Mouse (Mus musculus) MEL (cell line): ENCODE measurements around the gene Baz2a. TPM values are rescaled to one million over a fixed set of nuclear protein-coding genes. Genes with fewer than 3 reads are reported as not detected.

Source experiments
- DNase-seq: peaks from one replicate; pipeline ENCODE4 v3.0.0; 2011; ENCODE audit warnings: low read depth, low spot score
- H3K27ac ChIP-seq: 2 replicates; pipeline ENCODE4 v1.5.1; 2012; ENCODE audit warnings: low read depth, mild to moderate bottlenecking, control low read depth, low read length, moderate library complexity; ENCODE audit not compliant: control insufficient read depth
- H3K27me3 ChIP-seq, 2 experiments: fragments of 150-350 bp in 1 of 2; sonication (generic) in 1 of 2; 2 replicates each; pipeline ENCODE4 v1.6.1; 2012; ENCODE audit warnings: low read length in 2 of 2, mild to moderate bottlenecking in 2 of 2, improper control_type of control experiment in 1 of 2, moderate library complexity in 1 of 2; ENCODE audit not compliant: insufficient read depth in 2 of 2, control insufficient read depth in 1 of 2
- H3K36me3 ChIP-seq, 2 experiments: 2 replicates each; pipeline ENCODE4 v1.6.1; 2012 to 2014; ENCODE audit warnings: low read length in 2 of 2, improper control_type of control experiment in 1 of 2, inconsistent platforms in 1 of 2, mild to moderate bottlenecking in 1 of 2; ENCODE audit not compliant: insufficient read depth in 2 of 2, control insufficient read depth in 1 of 2
- H3K4me1 ChIP-seq, 2 experiments: fragments of 150-350 bp in 1 of 2; sonication (generic) in 1 of 2; 2 replicates each; pipeline ENCODE4 v1.6.1; 2012; ENCODE audit warnings: low read length in 2 of 2, improper control_type of control experiment in 1 of 2, mild to moderate bottlenecking in 1 of 2; ENCODE audit not compliant: insufficient read depth in 2 of 2, control insufficient read depth in 1 of 2
- H3K4me3 ChIP-seq, 2 experiments: fragments of 150-350 bp in 1 of 2; sonication (generic) in 1 of 2; 2 replicates each; pipeline ENCODE4 v1.5.1; 2012; ENCODE audit warnings: low read depth in 2 of 2, low read length in 2 of 2, mild to moderate bottlenecking in 2 of 2, moderate library complexity in 2 of 2, control low read depth in 1 of 2, improper control_type of control experiment in 1 of 2; ENCODE audit not compliant: control insufficient read depth in 1 of 2, insufficient read depth in 1 of 2
- H3K79me2 ChIP-seq: 2 replicates; pipeline ENCODE4 v1.6.1; 2012; ENCODE audit warnings: mild to moderate bottlenecking, low read length, moderate library complexity; ENCODE audit not compliant: control insufficient read depth, poor library complexity, insufficient read depth
- H3K9ac ChIP-seq: 2 replicates; pipeline ENCODE4 v1.6.1; 2012; ENCODE audit warnings: low read depth, mild to moderate bottlenecking, control low read depth, low read length, moderate library complexity; ENCODE audit not compliant: control insufficient read depth, poor library complexity, severe bottlenecking
- H3K9me3 ChIP-seq: fragments of 150-350 bp; sonication (generic); replicated peaks from 2 replicates; pipeline ENCODE4 v1.6.1; 2012; ENCODE audit warnings: mild to moderate bottlenecking, low read length, improper control_type of control experiment, moderate library complexity; ENCODE audit not compliant: insufficient read depth
- BHLHE40 ChIP-seq: IDR thresholded peaks from 2 replicates; pipeline ENCODE4 v1.6.1; 2012; ENCODE audit warnings: low read depth, mild to moderate bottlenecking, inconsistent platforms, low read length, improper control_type of control experiment, borderline replicate concordance
- CHD2 ChIP-seq: IDR thresholded peaks from 2 replicates; pipeline ENCODE4 v1.6.1; 2011; ENCODE audit warnings: low read length, improper control_type of control experiment
- ELF1 ChIP-seq: IDR thresholded peaks from 2 replicates; pipeline ENCODE4 v1.6.1; 2014; ENCODE audit warnings: low read depth, mild to moderate bottlenecking, inconsistent platforms, low read length, improper control_type of control experiment, moderate library complexity
- EP300 ChIP-seq, 2 experiments: IDR thresholded peaks; 2 replicates each; pipeline ENCODE4 v1.6.1; 2011; ENCODE audit warnings: improper control_type of control experiment in 2 of 2, low read length in 2 of 2, low read depth in 1 of 2, mild to moderate bottlenecking in 1 of 2
- ETS1 ChIP-seq: IDR thresholded peaks from 2 replicates; pipeline ENCODE4 v1.6.1; 2012; ENCODE audit warnings: low read depth, mild to moderate bottlenecking, inconsistent platforms, low read length, improper control_type of control experiment, moderate library complexity
- GABPA ChIP-seq: IDR thresholded peaks from 2 replicates; pipeline ENCODE4 v1.6.1; 2012; ENCODE audit warnings: low read depth, mild to moderate bottlenecking, inconsistent platforms, low read length, improper control_type of control experiment, moderate library complexity
- GATA1 ChIP-seq: IDR thresholded peaks from 2 replicates; pipeline ENCODE4 v1.6.1; 2011; ENCODE audit warnings: low read depth, low read length, improper control_type of control experiment
- HCFC1 ChIP-seq: IDR thresholded peaks from 2 replicates; pipeline ENCODE4 v1.6.1; 2012; ENCODE audit warnings: low read depth, mild to moderate bottlenecking, inconsistent platforms, low read length, improper control_type of control experiment, moderate library complexity
- JUND ChIP-seq: IDR thresholded peaks from 2 replicates; pipeline ENCODE4 v1.6.1; 2011; ENCODE audit warnings: low read depth, mild to moderate bottlenecking, improper control_type of control experiment, low read length
- KAT2A ChIP-seq: conservative IDR thresholded peaks from 2 replicates; pipeline ENCODE4 v1.6.1; 2012; ENCODE audit warnings: low read depth, low read length, improper control_type of control experiment, inconsistent platforms
- MAFK ChIP-seq: IDR thresholded peaks from 2 replicates; pipeline ENCODE4 v1.6.1; 2011; ENCODE audit warnings: low read depth, mild to moderate bottlenecking, low read length, improper control_type of control experiment, borderline replicate concordance
- MAX ChIP-seq: IDR thresholded peaks from 2 replicates; pipeline ENCODE4 v1.6.1; 2011; ENCODE audit warnings: low read length, improper control_type of control experiment
- MAZ ChIP-seq: IDR thresholded peaks from 2 replicates; pipeline ENCODE4 v1.6.1; 2012; ENCODE audit warnings: low read depth, mild to moderate bottlenecking, inconsistent platforms, low read length, improper control_type of control experiment
- MEF2A ChIP-seq: IDR thresholded peaks from 2 replicates; pipeline ENCODE4 v1.6.1; 2014; ENCODE audit warnings: low read depth, mild to moderate bottlenecking, inconsistent platforms, low read length, improper control_type of control experiment; ENCODE audit not compliant: poor library complexity, insufficient replicate concordance, severe bottlenecking; ENCODE audit errors: extremely low read depth
- MXI1 ChIP-seq: IDR thresholded peaks from 2 replicates; pipeline ENCODE4 v1.6.1; 2011; ENCODE audit warnings: mild to moderate bottlenecking, low read depth, low read length, improper control_type of control experiment
- MYB ChIP-seq: IDR thresholded peaks from 2 replicates; pipeline ENCODE4 v1.6.1; 2011; ENCODE audit warnings: mild to moderate bottlenecking, low read depth, low read length, improper control_type of control experiment
- MYC ChIP-seq: IDR thresholded peaks from 2 replicates; pipeline ENCODE4 v1.6.1; 2011; ENCODE audit warnings: low read depth, mild to moderate bottlenecking, low read length, improper control_type of control experiment, moderate library complexity
- NELFE ChIP-seq: IDR thresholded peaks from 2 replicates; pipeline ENCODE4 v1.6.1; 2011; ENCODE audit warnings: low read depth, low read length, improper control_type of control experiment
- NRF1 ChIP-seq: IDR thresholded peaks from 2 replicates; pipeline ENCODE4 v1.6.1; 2014; ENCODE audit warnings: low read depth, mild to moderate bottlenecking, inconsistent platforms, low read length, improper control_type of control experiment, moderate library complexity; ENCODE audit not compliant: poor library complexity, insufficient read depth, severe bottlenecking
- POLR2AphosphoS2 ChIP-seq: IDR thresholded peaks from 2 replicates; pipeline ENCODE4 v1.6.1; 2011; ENCODE audit warnings: low read length, improper control_type of control experiment
- POLR2AphosphoS5 ChIP-seq: IDR thresholded peaks from 2 replicates; pipeline ENCODE4 v1.6.1; 2012; ENCODE audit warnings: low read depth, borderline replicate concordance, mild to moderate bottlenecking, inconsistent platforms, low read length, moderate library complexity, mixed read lengths
- RAD21 ChIP-seq: IDR thresholded peaks from 2 replicates; pipeline ENCODE4 v1.6.1; 2011; ENCODE audit warnings: mild to moderate bottlenecking, low read depth, low read length, improper control_type of control experiment
- RCOR1 ChIP-seq: IDR thresholded peaks from 2 replicates; pipeline ENCODE4 v1.6.1; 2012; ENCODE audit warnings: low read depth, mild to moderate bottlenecking, inconsistent platforms, low read length, improper control_type of control experiment
- SIN3A ChIP-seq: IDR thresholded peaks from 2 replicates; pipeline ENCODE4 v1.6.1; 2012; ENCODE audit warnings: low read length, improper control_type of control experiment, inconsistent platforms
- TBP ChIP-seq: IDR thresholded peaks from 2 replicates; pipeline ENCODE4 v1.8.0; 2011; ENCODE audit warnings: low read depth, low read length, improper control_type of control experiment
- TCF12 ChIP-seq: IDR thresholded peaks from 2 replicates; pipeline ENCODE4 v1.6.1; 2014; ENCODE audit warnings: low read depth, mild to moderate bottlenecking, inconsistent platforms, low read length, improper control_type of control experiment, moderate library complexity
- USF1 ChIP-seq: IDR thresholded peaks from 2 replicates; pipeline ENCODE4 v1.6.1; 2014; ENCODE audit warnings: low read depth, mild to moderate bottlenecking, inconsistent platforms, low read length, improper control_type of control experiment, moderate library complexity
- ZNF384 ChIP-seq: IDR thresholded peaks from 2 replicates; pipeline ENCODE4 v1.6.1; 2012; ENCODE audit warnings: low read depth, mild to moderate bottlenecking, inconsistent platforms, low read length, improper control_type of control experiment
- polyA plus RNA-seq, 2 experiments: library from polyadenylated mRNA; stranded (reverse) in 1 of 2; unstranded in 1 of 2; fragments of >175 nt in 1 of 2; fragments of >200 nt in 1 of 2; gene quantifications; 2 replicates each; pipeline versions ENCODE4 v1.2.1 to v1.2.4; 2012; ENCODE audit warnings: low replicate concordance in 2 of 2, low read depth in 1 of 2; ENCODE audit not compliant: insufficient read length in 2 of 2, insufficient read depth in 1 of 2, missing spikeins in 1 of 2
- total RNA-seq: library from RNA; depleted of rRNA; stranded (reverse); fragments of 300-350 nt; gene quantifications from 2 replicates; pipeline ENCODE4 v1.2.3, GENCODE M21; 2012

The Baz2a gene
- total and polyA plus RNA-seq, 3 experiments, result 5.5 to 46.0 (median 33.8) TPM

DNA sequence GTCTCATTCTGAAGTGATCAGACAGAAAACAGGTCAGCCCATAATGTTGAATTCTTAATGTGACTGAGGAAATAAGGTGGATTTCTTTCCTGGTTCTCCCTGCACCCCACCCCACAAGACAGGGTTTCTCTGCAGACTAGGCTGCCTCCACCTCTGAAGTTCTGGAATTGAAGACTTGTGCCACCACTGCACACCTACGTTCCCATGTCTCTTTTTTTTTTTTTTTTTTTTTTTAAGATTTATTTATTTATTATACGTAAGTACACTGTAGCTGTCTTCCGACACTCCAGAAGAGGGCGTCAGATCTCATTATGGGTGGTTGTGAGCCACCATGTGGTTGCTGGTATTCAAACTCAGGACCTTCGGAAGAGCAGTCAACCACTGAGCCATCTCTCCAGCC is 25.3 kb upstream of the Baz2a start:
- no peak overlapping the region for H3K4me3 ChIP-seq
- TF ChIP-seq KAT2A (no peak), MYB (no peak), ZNF384 (peak; percentile 82), MXI1 (no peak), USF1 (no peak), TCF12 (no peak), BHLHE40 (no peak), MEF2A (no peak)
- TF ChIP-seq, all 39 proteins: peak for 1
- H3K79me2 ChIP-seq, result peaks cover 75% of the 10 kb centered on the region
- peaks cover 38 to 71% of the 10 kb centered on the region in 2 experiments for H3K36me3 ChIP-seq
- no peak overlapping the region for H3K27ac ChIP-seq
- H3K9me3 ChIP-seq, result no peaks in the 10 kb centered on the region
- no peak for DNase-seq
- H3K4me1 ChIP-seq, result peaks cover 30% of the 10 kb centered on the region in 2 experiments
- H3K27me3 ChIP-seq, result no peaks in the 10 kb centered on the region
- H3K9ac ChIP-seq, result no peak overlapping the region

DNA sequence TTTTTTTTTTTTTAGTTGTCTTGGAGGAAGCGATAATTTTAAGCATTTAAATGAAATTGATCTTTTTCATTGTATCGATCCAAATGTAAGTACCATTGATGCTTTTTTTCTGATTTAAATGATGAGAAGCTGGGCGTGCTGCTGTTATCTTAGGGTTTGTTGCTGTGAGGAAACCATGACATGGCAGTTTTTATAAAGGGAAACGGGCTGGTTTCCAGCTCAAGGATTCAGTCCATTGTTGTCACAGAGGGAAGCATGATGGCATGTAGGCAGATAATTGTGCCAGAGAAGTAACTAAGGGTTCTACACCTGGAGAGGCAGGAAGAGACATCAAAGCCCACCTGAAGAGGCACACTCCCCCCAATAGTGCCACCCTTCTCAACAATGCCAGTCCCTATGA is 22.2 kb upstream of the Baz2a start:
- H3K4me3 ChIP-seq, result no peak overlapping the region
- peaks cover 14 to 15% of the 10 kb centered on the region in 2 experiments for H3K4me1 ChIP-seq
- H3K27ac ChIP-seq, result no peak overlapping the region; the same call in 1 of the 2 replicates
- DNase-seq, result peak; percentile 75
- H3K79me2 ChIP-seq, result peaks cover 57% of the 10 kb centered on the region
- no peaks in the 10 kb centered on the region for H3K27me3 ChIP-seq
- H3K36me3 ChIP-seq, result peaks cover 49 to 50% of the 10 kb centered on the region in 2 experiments
- H3K9me3 ChIP-seq, result no peaks in the 10 kb centered on the region
- no peak for TF ChIP-seq RAD21
- 0 out of 2 replicates have a peak, but pooled peaks have one; percentile 19 for TF ChIP-seq TCF12
- TF ChIP-seq NRF1, result no peak
- peak; percentile 80 for TF ChIP-seq GABPA
- no peak for TF ChIP-seq JUND
- TF ChIP-seq TBP, result no peak
- TF ChIP-seq MYB, result no peak
- peak; percentile 80 for TF ChIP-seq MXI1
- no peak for TF ChIP-seq ELF1
- no peak for TF ChIP-seq USF1
- TF ChIP-seq ZNF384, result peak; percentile 13; the same call in 1 of the 2 replicates
- peak; percentile 89 for TF ChIP-seq ETS1
- peak; percentile 77 for TF ChIP-seq SIN3A
- no peak for TF ChIP-seq MYC
- TF ChIP-seq RCOR1, result peak; percentile 50
- peak; percentile 48 to 59; a peak in 3 of 4 replicates for TF ChIP-seq EP300 (IDR thresholded peaks at IDR 0.05; ENCODE audit: low read depth in 1 of 2, low read length in 2 of 2)
- no peak for TF ChIP-seq HCFC1
- no peak for TF ChIP-seq BHLHE40
- no peak for TF ChIP-seq MAZ
- TF ChIP-seq CHD2, result no peak
- TF ChIP-seq GATA1, result peak; percentile 48; the same call in 1 of the 2 replicates
- TF ChIP-seq MEF2A, result no peak
- TF ChIP-seq MAX, result no peak
- TF ChIP-seq POLR2AphosphoS2, result no peak
- TF ChIP-seq MAFK, result peak; percentile 81; the same call in 1 of the 2 replicates
- TF ChIP-seq NELFE, result no peak
- TF ChIP-seq POLR2AphosphoS5, result no peak
- no peak overlapping the region for H3K9ac ChIP-seq
